Mouse (Mus musculus) common myeloid progenitor, adult 5-6 weeks (primary cell): ENCODE results near the gene Fam171a2. TPM values are rescaled to one million over a fixed set of nuclear protein-coding genes. Genes with fewer than 3 reads are reported as not detected.
"Not testable (repeated sequence)": the region's sequence is repeated elsewhere in the genome, so short reads cannot be mapped to it uniquely, and the experiment has no call there.

ENCODE experiments used
- ATAC-seq: replicated peaks from 2 replicates; pipeline ENCODE4 v1.8.0; 2016; ENCODE audit warnings: low read depth, mild to moderate bottlenecking, moderate TSS enrichment, inconsistent platforms; ENCODE audit not compliant: poor library complexity, severe bottlenecking
- total RNA-seq: library from RNA; stranded (forward); fragments of 200-1000, 187-1606 nt; gene quantifications from 2 replicates; pipeline ENCODE4 v1.2.3, GENCODE M21; 2017

Gene Fam171a2
- total RNA-seq, 1 experiment from 2014 or later, result 11.6 TPM

DNA sequence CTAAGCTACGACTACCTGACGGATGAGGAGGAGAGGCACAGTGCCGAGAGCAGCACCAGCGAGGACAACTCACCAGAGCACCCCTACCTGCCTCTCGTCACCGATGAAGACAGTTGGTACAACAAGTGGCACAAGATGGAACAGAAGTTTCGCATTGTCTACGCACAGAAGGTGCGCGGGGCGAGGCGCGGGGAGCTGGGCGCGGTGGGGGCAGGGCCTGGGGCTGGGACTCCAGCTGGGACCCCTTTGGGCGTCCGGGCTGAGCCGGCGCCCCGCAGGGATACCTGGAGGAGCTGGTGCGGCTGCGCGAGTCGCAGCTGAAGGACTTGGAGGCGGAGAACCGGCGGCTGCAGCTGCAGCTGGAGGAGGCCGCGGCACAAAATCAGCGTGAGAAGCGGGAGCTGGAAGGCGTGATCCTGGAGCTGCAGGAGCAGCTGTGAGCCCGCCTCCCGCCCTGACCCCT, 47.8 kb downstream of the Fam171a2 start:
- ATAC-seq, result no peak

DNA sequence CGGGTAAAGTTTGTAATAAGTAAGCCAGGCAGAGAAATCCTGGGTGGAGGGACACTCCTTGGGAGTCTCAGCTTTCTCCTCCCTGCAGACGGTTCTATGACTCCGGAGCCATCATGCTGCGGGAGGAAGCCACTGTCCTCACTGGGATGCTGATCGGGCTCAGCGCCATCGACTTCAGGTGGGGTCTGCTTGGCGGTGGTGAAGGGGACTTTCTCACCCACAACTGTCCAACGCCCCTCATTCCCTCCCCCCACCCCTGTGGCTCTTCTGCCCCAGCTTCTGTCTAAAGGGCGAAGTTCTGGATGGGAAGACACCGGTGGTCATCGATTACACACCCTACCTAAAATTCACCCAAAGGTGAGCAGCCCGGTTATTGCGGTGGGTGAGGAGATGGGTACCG, 48.4 kb downstream of the Fam171a2 start:
- no peak for ATAC-seq

DNA sequence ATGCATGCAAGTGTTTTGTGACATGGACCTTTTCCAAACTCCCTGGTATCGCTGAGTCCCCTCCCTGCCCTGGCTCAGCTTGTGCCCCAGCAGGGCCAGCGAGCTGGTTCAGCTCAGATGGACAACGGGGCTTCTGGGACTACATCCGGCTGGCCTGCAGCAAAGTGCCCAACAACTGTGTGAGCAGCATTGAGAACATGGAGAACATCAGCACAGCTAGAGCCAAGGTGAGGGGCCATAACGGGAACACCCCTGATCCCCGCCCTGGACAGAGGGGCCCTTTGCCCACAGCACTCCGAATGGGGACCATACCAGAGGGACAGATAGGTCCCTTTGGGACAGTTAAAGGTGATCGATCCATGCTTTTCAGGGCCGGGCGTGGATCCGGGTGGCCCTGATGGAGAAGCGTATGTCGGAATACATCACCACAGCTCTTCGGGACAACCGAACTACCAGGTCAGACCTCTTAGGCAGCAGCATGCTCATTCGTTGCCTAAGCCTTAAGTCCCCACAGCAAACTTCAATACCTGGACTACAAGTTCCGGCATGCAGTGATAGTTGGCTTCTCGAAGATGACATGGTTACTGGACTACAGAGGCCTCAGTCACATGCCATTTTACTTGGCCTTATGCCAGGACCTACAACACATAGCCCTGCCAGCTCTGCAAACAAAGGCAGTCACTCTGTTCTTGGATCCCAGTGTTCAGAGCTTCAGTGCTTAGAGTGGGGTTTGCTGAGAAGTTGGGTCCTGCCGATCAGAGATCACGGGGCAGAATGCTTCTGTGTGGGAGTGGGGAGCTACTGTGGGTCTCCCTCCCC, 49.3 kb downstream of the Fam171a2 start:
- no peak for ATAC-seq

DNA sequence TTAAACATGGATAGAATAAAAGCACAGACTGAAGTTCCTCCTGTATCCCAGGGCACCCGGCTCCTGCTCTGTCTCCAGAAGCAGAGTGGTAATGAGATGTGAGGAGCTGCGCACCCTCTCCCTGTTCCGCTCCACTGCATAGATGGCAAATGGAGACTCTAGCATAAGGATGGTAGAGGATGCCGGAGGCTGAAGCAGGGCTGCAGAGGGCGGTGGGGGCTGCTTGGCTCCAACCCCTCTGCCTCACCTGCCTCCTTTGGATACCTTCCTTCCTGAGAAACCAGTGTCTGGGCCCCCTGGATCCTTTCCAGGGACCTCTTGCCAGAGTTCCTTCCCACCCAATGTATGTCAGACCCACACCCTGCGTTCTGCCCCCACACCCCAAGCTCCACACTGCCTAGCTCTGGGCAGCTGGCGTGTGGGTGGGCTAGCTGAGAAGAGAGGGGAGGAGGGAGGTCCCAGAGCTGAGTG, 50.8 kb downstream of the Fam171a2 start:
- no peak for ATAC-seq

DNA sequence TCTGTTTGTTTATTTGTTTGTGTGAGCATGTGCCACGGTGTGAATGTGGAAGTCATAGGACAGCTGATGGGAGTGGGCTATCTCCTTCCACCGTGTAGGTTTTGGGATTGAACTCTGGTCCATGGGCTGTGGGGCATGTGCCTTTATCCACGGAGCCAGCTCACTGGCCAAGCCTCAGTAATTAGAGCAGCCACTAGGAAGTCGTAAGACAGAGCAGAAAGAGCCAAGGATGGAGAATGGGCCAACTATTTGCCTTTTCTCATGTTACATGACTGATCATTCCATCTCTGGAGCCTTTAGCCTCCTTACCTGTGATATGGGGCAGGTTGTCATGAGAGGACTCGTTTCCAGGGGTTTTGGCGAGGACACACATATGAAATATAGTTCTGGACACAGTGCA, 51.2 kb downstream of the Fam171a2 start:
- ATAC-seq, result no peak

DNA sequence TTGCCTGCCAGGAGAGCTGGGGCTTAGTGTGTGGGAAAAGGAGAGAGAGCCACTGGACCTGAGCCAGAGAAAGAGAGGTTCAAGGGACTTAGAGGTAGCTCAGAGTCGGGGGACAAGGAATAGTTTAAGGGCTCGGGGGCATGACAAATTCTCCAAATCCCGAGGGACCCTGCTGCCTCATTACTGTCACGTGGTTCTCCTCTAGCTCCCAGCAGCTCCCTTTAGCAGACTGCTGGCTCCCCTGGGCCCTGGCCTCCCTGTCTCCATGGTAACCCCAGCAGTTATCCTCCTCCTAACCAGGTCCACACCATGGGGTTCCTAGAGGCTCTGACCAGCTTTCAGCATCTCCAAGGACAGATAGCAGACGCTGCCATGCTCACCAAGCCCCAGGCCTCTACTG, 52.2 kb downstream of the Fam171a2 start:
- no peak for ATAC-seq

DNA sequence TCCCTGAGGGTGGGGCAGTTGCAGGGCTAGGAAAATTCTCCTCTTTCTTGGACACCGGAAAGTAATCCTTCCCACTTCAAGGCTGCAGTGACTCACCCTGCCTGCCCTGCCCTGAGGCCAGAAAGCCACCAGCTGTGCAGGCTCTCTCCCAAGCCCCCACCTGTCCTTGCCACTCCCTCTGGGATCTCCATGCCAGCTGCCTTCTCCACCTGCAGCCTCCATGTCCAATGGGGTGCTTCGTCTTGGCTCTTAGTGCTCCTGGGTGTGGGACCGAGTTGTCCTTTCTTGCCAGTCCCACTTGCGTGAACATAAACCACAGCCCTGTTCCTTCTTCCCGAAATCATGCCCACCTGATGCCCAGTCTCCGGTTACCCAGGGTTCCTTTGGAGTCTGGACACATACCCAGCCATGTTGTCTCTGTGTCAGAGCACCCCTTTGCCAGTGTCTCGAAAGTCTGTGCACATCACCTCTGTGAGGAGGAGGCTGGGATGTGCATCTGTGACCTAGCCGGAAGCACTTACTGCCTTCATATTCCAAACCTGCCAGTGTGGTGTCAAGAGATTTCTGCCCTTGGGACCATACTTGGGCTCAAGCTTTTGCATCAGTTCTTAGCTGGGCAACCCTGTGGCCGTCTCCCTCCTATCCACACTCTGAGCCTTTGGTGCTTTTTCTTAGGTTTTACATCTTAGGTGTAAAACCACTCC, 52.9 kb downstream of the Fam171a2 start:
- no peak for ATAC-seq

DNA sequence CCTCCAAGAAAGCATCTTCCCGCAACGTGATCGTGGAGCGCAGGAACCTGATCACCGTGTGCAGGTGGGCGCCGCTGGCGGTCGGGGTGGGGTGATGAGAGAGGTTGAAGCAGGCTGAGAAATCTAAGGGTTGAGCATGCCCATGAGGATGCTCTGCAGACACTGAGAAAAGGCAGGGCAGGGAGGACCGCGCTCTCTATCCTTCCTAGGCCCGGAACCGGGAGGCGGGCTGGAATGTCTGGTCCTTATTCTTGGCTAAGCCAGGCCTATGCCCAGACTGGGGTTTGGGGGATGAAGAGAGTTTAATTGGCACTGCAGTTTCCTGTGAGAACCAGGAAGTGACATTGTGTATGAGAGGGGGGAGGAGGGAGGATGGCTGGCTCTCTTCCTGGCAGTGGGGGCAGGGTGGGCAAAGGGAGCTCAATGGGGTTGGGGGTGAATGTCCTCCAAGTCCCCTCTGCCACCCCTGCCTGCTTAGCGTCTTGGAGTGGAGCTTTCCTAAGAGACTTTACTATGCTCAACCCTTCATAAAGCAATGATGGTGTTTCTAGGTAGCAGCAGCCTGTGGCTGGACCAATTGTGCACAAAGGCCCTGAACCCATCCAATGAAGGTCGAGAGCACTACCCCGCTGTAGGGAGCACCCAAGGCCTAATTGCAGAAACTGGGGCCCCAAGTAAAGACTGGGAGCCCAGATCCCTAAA, 53.6 kb downstream of the Fam171a2 start:
- ATAC-seq, result no peak

DNA sequence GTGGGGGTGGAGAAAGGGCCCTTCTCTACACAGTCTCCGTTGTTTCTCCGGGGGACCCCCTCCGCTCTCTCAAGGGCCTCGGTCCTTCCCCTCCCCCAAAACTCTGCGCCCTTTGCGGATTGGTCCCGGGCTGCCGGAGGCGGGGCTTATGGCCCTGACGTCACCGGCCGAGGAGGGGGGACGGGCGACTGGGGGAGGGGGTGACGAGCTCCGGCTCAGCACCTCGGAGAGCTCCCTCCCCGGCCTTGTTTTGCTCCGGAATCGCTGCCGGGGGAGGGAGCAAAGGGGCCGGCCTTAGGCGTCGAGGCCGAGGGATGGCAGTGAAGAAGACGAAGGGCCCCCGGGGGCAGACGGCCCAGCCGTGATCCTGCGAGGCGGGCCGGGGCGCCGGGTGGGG, 54.2 kb downstream of the Fam171a2 start, which contains the start of gene Rundc3a:
TSS of gene Rundc3a (plus strand) at position 166 of the 397 bp plus-strand sequence.
- ATAC-seq, result peak; percentile 85

DNA sequence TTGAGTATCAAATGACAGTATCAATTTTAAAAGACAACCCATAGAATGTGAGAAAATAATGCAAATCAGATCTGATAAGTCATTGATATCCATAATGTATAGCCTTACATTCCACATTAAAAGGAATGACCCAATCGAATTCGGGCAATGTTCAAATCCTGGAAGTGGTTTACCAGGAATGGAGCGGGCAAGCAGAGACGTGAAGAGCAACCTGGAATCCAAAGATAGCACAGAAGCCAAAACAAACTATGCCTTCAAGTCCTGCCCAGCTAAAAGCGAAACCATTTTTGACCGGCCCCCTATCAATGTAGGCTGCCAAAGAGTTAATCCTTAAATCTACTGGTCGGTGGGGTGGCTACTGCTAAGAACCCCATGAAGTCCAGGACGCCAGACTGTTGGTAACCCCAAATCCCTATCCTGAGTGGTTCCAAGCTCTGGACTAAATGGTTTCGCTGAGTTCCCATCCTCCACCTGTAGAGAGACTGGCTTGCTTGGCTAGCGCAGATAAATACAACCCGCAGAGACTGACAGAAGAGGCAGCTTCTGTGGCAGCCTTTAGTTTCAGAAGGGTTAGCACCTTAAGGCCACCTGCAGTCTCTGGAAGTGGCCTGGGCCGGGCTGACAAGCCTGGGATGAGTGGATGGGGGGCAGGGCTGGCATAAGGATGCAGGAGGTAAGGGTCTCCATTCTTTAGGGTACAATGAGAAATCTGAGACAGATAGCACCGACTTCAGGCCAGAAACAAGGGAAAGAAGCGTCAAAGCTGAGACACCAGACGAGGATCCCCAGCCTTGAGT, 54.8 kb downstream of the Fam171a2 start:
- no peak for ATAC-seq

DNA sequence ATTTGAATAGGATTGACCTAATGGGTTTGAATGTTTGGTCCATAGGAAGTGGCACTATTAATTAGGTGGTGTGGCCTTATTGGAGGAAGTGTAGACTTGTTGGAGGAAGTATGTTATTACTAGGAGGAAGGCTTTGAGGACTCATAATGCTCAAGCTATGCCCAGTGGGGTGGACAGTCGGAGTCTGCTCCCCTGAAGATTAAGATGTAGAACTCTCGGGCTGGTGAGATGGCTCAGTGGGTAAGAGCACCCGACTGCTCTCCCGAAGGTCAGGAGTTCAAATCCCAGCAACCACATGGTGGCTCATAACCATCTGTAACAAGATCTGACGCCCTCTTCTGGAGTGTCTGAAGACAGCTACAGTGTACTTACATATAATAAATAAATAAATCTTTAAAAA, 58.0 kb downstream of the Fam171a2 start:
- ATAC-seq, result not testable (repeated sequence)

Other genes with a start within 250 kb of the Fam171a2 start
- 20.7 and 26.0 TPM in 2 replicates for gene Hdac5, start 217.5 kb downstream of the Fam171a2 start, total RNA-seq
- gene BC030867, start 198.8 kb downstream of the Fam171a2 start, total RNA-seq, result 4.8 and 5.3 TPM in 2 replicates
- gene Asb16, start 178.9 kb downstream of the Fam171a2 start, total RNA-seq, result 0.18 and 1.5 TPM in 2 replicates
- 24.4 and 27.5 TPM in 2 replicates for gene Tmub2, start 162.8 kb downstream of the Fam171a2 start, total RNA-seq
- gene Atxn7l3, start 151.1 kb downstream of the Fam171a2 start, total RNA-seq, result 19.4 and 30.4 TPM in 2 replicates
- gene Ubtf, start 127.9 kb downstream of the Fam171a2 start, total RNA-seq, result 173 and 184 TPM in 2 replicates
- gene Slc4a1, start 81.5 kb downstream of the Fam171a2 start, total RNA-seq, result 0.78 and 2.9 TPM in 2 replicates
- 1.1 TPM in 1 of 2 replicates, not detected in the other for gene Rundc3a, start 54.3 kb downstream of the Fam171a2 start, total RNA-seq
- gene Slc25a39, start 39.7 kb downstream of the Fam171a2 start, total RNA-seq, result 24.6 and 35.4 TPM in 2 replicates
- gene Grn, start 17.4 kb downstream of the Fam171a2 start, total RNA-seq, result 20.9 and 26.1 TPM in 2 replicates
- 142 and 145 TPM in 2 replicates for gene Itga2b, start 22.4 kb upstream of the Fam171a2 start, total RNA-seq
- gene Gpatch8, start 108.7 kb upstream of the Fam171a2 start, total RNA-seq, result 32.6 and 42.1 TPM in 2 replicates
- not detected in 2 replicates for gene Gm11627, start 131.8 kb upstream of the Fam171a2 start, total RNA-seq
- not detected in 2 replicates for gene Fzd2, start 156.7 kb upstream of the Fam171a2 start, total RNA-seq
- not detected in 2 replicates for gene Meioc, start 216.0 kb upstream of the Fam171a2 start, total RNA-seq